Mouse (Mus musculus): ENCODE measurements at regions not wholly inside any gene's neighbourhood (a gene's known extent, or its start where the extent isn't known, plus 50 kb on each side); places are given as distances from the start of the nearest gene placed in this dataset.
"Not testable (repeated sequence)": the region's sequence is repeated elsewhere in the genome, so short reads cannot be mapped to it uniquely, and the experiment has no call there.

DNA sequence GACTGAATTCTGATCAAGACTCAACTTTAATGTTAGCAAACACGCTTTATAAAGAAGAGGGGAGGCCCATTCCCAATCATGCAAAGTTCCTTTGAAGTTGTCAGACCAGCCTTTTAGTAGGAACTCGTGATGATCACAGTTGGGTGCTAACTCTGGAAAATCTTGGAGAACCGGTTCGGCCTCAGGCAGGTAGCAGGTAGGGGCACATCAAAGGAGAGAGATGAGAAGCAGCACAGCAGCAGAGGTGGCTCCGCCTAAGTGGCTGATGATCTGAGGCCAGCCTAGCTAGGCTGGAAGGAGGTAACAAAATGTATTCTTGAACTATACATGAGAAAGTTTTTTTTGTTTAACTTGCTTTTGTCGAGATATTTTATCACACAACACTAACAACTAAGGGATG, 742.7 kb upstream of the Gpc5 start:
- intact Hi-C loops (cut with DNase I): no loop called here
- no peak for DNase-seq (ENCODE audit: extremely low spot score in 1 of 2, low spot score in 2 of 2)

DNA sequence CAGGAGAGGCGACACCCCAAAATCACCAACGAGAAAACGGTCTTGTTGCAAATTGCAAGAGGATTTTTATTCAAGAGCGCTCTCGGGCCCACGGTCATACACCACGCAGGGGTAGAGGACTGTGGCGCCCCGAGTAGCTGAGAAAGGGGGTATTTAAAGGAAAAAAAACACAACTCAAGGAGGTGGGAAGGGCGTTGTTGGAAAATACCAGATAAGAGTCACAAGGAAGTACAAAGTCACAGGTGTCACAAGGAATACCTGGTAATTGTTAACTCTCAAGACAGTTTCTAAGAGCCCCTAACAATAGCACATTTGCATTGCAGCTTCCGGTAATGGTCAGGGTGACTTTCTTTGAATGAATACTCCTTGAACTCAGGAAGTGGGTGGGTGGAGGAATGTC, 742.2 kb upstream of the Gpc5 start:
- DNase-seq (ENCODE audit: extremely low spot score in 1 of 2, low spot score in 2 of 2); intact Hi-C loops (cut with DNase I): not testable (repeated sequence)

DNA sequence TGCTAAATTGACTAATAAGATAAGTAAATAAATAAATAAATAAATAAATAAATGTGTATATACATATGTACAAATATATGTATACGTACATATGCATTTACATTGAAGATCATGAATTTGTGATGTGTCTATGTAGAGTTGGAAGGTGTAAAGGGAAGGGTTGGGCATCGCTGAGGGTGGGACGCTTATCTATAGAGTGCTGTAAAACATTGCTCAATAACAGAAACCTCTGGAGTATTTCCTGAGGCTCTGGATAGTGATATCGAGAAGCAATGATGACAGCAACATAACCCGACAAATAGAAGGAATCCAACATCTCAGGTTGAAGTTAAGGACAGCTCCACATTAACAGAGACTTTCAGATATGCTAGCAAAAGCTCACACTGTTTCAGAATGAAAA, 739.7 kb upstream of the Gpc5 start:
- intact Hi-C loops (cut with DNase I): no loop called here
- DNase-seq (ENCODE audit: extremely low spot score in 1 of 2, low spot score in 2 of 2): no peak

DNA sequence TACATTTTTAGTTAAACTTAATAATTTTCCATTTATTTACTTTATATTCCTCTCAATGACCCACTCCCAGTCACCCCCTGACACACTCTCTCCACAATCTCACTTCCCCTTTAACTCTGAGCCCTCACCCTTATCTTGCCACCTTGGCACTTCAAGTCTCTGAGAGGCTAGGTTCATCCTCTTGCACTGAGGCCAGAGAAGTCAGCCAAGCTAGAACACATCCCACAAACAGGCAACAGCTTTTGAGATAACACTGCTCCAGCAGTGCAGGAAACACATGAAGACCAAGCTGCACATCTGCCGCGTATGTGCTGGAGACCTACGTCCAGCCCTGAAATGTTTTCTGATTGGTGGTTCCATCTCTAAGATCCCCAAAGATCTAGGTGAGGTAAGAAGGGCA, 717.2 kb upstream of the Gpc5 start:
- no peak for DNase-seq (ENCODE audit: extremely low spot score in 1 of 2, low spot score in 2 of 2)
- intact Hi-C loops (cut with DNase I): no loop called here

DNA sequence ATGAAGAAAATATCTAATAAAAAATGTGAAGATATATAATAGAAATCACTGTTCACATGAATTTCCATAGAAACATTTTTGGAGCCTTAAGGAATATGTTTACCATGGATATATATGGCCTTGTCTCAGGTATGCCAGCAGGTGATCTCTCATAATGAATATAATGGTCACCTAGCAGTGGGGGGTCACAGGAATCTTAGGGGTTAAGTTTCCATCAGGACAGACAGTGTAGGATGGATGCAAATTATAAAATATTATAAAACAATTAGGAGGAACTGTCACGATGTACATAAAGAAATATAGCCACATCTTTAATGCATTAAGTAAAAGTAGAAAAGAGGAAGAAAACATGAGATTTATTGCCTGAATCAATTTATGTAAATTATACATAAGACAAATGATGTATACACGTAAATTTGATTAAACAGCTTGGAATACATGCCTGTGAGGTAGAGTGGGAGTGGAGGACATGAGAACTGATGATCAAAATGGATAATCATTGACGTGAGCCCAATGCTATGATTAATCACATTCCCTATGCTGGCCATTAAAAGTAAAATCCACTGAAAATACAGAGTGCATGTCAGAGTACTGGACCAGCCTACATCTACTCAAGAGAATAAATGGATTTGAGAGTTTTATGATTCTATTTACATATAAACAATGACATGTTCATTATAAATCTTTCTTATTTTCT, 693.0 kb upstream of the Gpc5 start:
- intact Hi-C loops (cut with DNase I): no loop called here
- DNase-seq (ENCODE audit: extremely low spot score in 1 of 2, low spot score in 2 of 2): no peak

DNA sequence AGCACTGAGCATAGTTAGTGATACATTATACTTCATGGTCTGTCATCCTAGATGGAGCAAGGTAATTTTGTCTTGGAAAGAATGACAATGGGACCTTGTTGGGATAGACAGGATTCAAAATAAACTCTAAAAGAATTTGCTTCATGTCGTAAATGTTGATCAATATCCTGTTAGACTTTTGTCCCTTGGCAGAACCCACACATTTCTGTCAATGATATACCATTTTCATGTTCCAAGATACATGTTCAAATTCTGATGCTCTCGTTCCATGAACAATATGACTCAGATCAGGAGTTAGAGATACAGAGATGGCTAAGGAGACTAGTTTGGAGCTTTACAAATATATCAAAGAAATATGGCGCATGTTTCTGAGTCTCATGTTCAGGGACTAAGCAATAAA, 673.2 kb upstream of the Gpc5 start:
- intact Hi-C loops (cut with DNase I): no loop called here
- no peak for DNase-seq (ENCODE audit: extremely low spot score in 1 of 2, low spot score in 2 of 2)

DNA sequence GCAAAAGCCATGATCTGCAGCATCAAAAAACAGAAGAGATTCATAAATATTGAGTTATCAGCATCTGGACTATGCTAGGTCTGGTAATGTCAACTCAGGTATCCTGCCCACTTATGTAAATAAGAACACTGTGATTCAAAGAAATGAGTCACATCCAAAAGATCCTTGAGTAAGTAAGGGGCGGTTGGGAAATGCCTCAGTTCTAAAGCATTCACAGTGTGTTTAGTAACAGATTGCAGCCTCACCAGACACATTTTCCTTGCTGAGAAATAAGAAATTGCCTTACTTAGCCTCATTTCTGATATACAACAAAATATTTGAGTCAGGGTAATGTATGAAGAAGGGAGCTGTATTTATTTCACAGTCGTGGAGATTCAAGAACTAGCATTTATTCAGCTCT, 666.5 kb upstream of the Gpc5 start:
- DNase-seq (ENCODE audit: extremely low spot score in 1 of 2, low spot score in 2 of 2): peak in 1 of 2 experiments; percentile 3
- intact Hi-C loops (cut with DNase I): no loop called here
